Mouse (Mus musculus) CH12.LX (cell line): ENCODE results near the gene Tet2. TPM values are rescaled to one million over a fixed set of nuclear protein-coding genes. Genes with fewer than 3 reads are reported as not detected.
A peak's percentile ranks its signal among the peaks of the same experiment; 100 is the strongest.

Source experiments
- DNase-seq: peaks from one replicate; pipeline ENCODE4 v3.0.0-alpha.2; 2013; ENCODE audit errors: extremely low read depth
- H3K27ac ChIP-seq: 2 replicates; pipeline ENCODE4 v1.5.1; 2012; ENCODE audit warnings: low read depth, mild to moderate bottlenecking, control low read depth, moderate library complexity; ENCODE audit not compliant: insufficient read depth
- H3K27me3 ChIP-seq: replicated peaks from 2 replicates; pipeline ENCODE3; 2012; ENCODE audit warnings: inconsistent platforms
- H3K36me3 ChIP-seq, 2 experiments: replicated peaks in 1 of 2; 2 replicates each; pipeline versions ENCODE3 to v1.6.1; 2012; ENCODE audit warnings: inconsistent platforms in 1 of 2, low read length in 1 of 2, mild to moderate bottlenecking in 1 of 2, mixed read lengths in 1 of 2, moderate library complexity in 1 of 2; ENCODE audit not compliant: control insufficient read depth in 1 of 2, insufficient read depth in 1 of 2
- H3K4me1 ChIP-seq, 2 experiments: 2 replicates each; pipeline ENCODE4 v1.6.1; 2012; ENCODE audit warnings: inconsistent platforms in 1 of 2, moderate library complexity in 1 of 2; ENCODE audit not compliant: insufficient read depth in 2 of 2, control insufficient read depth in 1 of 2
- H3K4me2 ChIP-seq: 2 replicates; pipeline ENCODE4 v1.6.1; 2012; ENCODE audit warnings: low read depth, mild to moderate bottlenecking, control low read depth; ENCODE audit not compliant: poor library complexity, insufficient read depth, severe bottlenecking
- H3K4me3 ChIP-seq, 3 experiments: fragments of 150-350 bp in 1 of 3; sonication (generic) in 1 of 3; replicated peaks in 1 of 3; 2 replicates each; pipeline versions ENCODE3 to v1.5.1; 2011 to 2012; ENCODE audit warnings: low read depth in 2 of 3, low read length in 2 of 3, mild to moderate bottlenecking in 2 of 3, moderate library complexity in 2 of 3, control low read depth in 1 of 3, improper control_type of control experiment in 1 of 3, inconsistent platforms in 1 of 3, mixed read lengths in 1 of 3; ENCODE audit not compliant: poor library complexity in 1 of 3
- H3K79me2 ChIP-seq: replicated peaks from 2 replicates; pipeline ENCODE4 v1.6.1; 2012; ENCODE audit warnings: mild to moderate bottlenecking, moderate library complexity; ENCODE audit not compliant: control insufficient read depth, poor library complexity, insufficient read depth, severe bottlenecking; ENCODE audit errors: extremely low read depth
- H3K9ac ChIP-seq: 2 replicates; pipeline ENCODE4 v1.6.1; 2012; ENCODE audit warnings: low read depth, mild to moderate bottlenecking, control low read depth, moderate library complexity; ENCODE audit not compliant: insufficient read depth
- H3K9me3 ChIP-seq: replicated peaks from 2 replicates; pipeline ENCODE3; 2012; ENCODE audit warnings: low read length, inconsistent platforms, mixed read lengths
- CHD1 ChIP-seq: IDR thresholded peaks from 2 replicates; pipeline ENCODE4 v1.6.1; 2012; ENCODE audit warnings: low read depth, low read length, improper control_type of control experiment, inconsistent platforms
- CHD2 ChIP-seq: IDR thresholded peaks from 2 replicates; pipeline ENCODE4 v1.6.1; 2011; ENCODE audit warnings: low read length, improper control_type of control experiment
- CTCF ChIP-seq, 2 experiments: IDR thresholded peaks in 1 of 2; conservative IDR thresholded peaks in 1 of 2; 2 replicates each; pipeline ENCODE4 v1.5.1; 2011 to 2012; ENCODE audit warnings: low read depth in 2 of 2, low read length in 2 of 2, improper control_type of control experiment in 1 of 2, inconsistent platforms in 1 of 2, mild to moderate bottlenecking in 1 of 2, moderate library complexity in 1 of 2
- E2F4 ChIP-seq: IDR thresholded peaks from 2 replicates; pipeline ENCODE4 v1.6.1; 2011; ENCODE audit warnings: low read depth, low read length, improper control_type of control experiment; ENCODE audit not compliant: insufficient replicate concordance
- EP300 ChIP-seq: IDR thresholded peaks from 2 replicates; pipeline ENCODE4 v1.6.1; 2011; ENCODE audit warnings: low read length, improper control_type of control experiment
- JUND ChIP-seq: conservative IDR thresholded peaks from 2 replicates; pipeline ENCODE4 v1.6.1; 2011; ENCODE audit warnings: low read depth, low read length, improper control_type of control experiment
- MAX ChIP-seq: IDR thresholded peaks from 2 replicates; pipeline ENCODE4 v1.6.1; 2011; ENCODE audit warnings: low read length, improper control_type of control experiment
- MXI1 ChIP-seq: IDR thresholded peaks from 2 replicates; pipeline ENCODE4 v1.6.1; 2011; ENCODE audit warnings: mild to moderate bottlenecking, low read depth, low read length, improper control_type of control experiment
- NELFE ChIP-seq: IDR thresholded peaks from 2 replicates; pipeline ENCODE4 v1.6.1; 2011; ENCODE audit warnings: low read depth, low read length, improper control_type of control experiment
- POLR2A ChIP-seq: IDR thresholded peaks from 2 replicates; pipeline ENCODE4 v1.6.1; 2011; ENCODE audit warnings: low read depth, mild to moderate bottlenecking, improper control_type of control experiment, low read length
- POLR2AphosphoS2 ChIP-seq: IDR thresholded peaks from 2 replicates; pipeline ENCODE4 v1.6.1; 2011; ENCODE audit warnings: low read depth, low read length, improper control_type of control experiment
- RAD21 ChIP-seq: IDR thresholded peaks from 2 replicates; pipeline ENCODE4 v1.6.1; 2011; ENCODE audit warnings: low read depth, mild to moderate bottlenecking, low read length, improper control_type of control experiment, moderate library complexity
- RCOR1 ChIP-seq: conservative IDR thresholded peaks from 2 replicates; pipeline ENCODE4 v1.6.1; 2012; ENCODE audit warnings: low read depth, mild to moderate bottlenecking, inconsistent platforms, low read length, improper control_type of control experiment
- SMC3 ChIP-seq: IDR thresholded peaks from 2 replicates; pipeline ENCODE4 v1.6.1; 2011; ENCODE audit warnings: low read depth, low read length, improper control_type of control experiment
- TBP ChIP-seq: conservative IDR thresholded peaks from 2 replicates; pipeline ENCODE4 v1.6.1; 2011; ENCODE audit warnings: low read depth, low read length, improper control_type of control experiment
- TCF12 ChIP-seq: IDR thresholded peaks from 2 replicates; pipeline ENCODE4 v1.6.1; 2014; ENCODE audit warnings: low read depth, mild to moderate bottlenecking, inconsistent platforms, low read length, improper control_type of control experiment
- UBTF ChIP-seq: IDR thresholded peaks from 2 replicates; pipeline ENCODE4 v1.6.1; 2012; ENCODE audit warnings: low read depth, mild to moderate bottlenecking, inconsistent platforms, low read length, improper control_type of control experiment, moderate library complexity
- USF2 ChIP-seq: conservative IDR thresholded peaks from 2 replicates; pipeline ENCODE4 v1.6.1; 2011; ENCODE audit warnings: low read depth, low read length, improper control_type of control experiment
- dilution Hi-C: fragments of 300-500 bp; cut with MboI; formaldehyde crosslinking; loops from 2 replicates; pipeline ENCODE4 v1.14.3; 2020; ENCODE audit warnings: low sequenced_read_pairs; ENCODE audit not compliant: extremely low pct_unique_long_range_greater_than_20kb, extremely low pct_ligation_motif_present
- in situ Hi-C: fragments of 300-500 bp; cut with MboI; formaldehyde crosslinking; loops from 3 replicates; pipeline ENCODE4 v1.14.3; 2019; ENCODE audit warnings: low sequenced_read_pairs, low pct_ligation_motif_present, low pct_unique_long_range_greater_than_20kb, mixed read lengths
- polyA plus RNA-seq: library from polyadenylated mRNA; unstranded; fragments of >175 nt; gene quantifications from 2 replicates; pipeline ENCODE4 v1.2.1, GENCODE M21; 2012; ENCODE audit warnings: low read depth; ENCODE audit not compliant: insufficient read length
- total RNA-seq, 2 experiments: library from RNA; depleted of rRNA; stranded (reverse); fragments of 300-350 nt in 1 of 2; fragments of >200 nt in 1 of 2; gene quantifications; 2 replicates each; pipeline ENCODE4 v1.2.3; 2012 to 2014

Gene Tet2
- total and polyA plus RNA-seq, 3 experiments, result 38.5 to 78.5 (median 51.3) TPM

DNA sequence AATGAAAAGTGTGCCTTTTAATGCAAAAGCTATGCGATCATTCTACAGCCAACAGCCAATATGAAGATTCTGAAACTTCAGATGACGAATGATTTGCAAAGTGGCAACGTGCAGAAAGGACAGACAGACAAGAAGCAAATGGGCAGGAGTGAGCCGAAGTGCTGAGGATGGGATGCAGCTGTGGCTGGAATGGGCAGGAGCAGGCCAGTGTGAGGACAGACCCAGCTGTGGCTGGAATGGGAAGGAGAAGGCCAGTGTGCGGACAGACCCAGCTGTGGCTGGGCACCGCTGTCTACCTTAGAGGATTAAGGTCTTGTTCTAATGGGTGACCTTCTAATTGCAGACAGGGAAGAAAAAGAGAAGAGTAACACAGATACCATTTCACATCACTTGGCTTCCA is 9.3 kb downstream of the Tet2 start:
- Histone ChIP-seq H3K27me3 (no peaks in the 10 kb centered on the region), H3K4me1 (peaks cover 23 to 51% of the 10 kb centered on the region in 2 experiments), H3K9me3 (peaks cover 9% of the 10 kb centered on the region), H3K9ac (no peak overlapping the region), H3K79me2 (peaks cover 97% of the 10 kb centered on the region), H3K4me2 (no peak overlapping the region), H3K4me3 (no peak overlapping the region), H3K36me3 (peaks cover 37 to 77% of the 10 kb centered on the region in 2 experiments), H3K27ac (no peak overlapping the region)
- dilution Hi-C loops, result no loop called here
- in situ Hi-C loops, result no loop called here
- no peak for TF ChIP-seq SMC3
- no peak for TF ChIP-seq E2F4
- TF ChIP-seq MXI1, result no peak
- TF ChIP-seq USF2, result no peak
- no peak for TF ChIP-seq RAD21
- TF ChIP-seq CTCF (conservative IDR thresholded peaks at IDR 0.05 in 1 of 2, IDR thresholded peaks at IDR 0.05 in 1 of 2; ENCODE audit: low read depth in 2 of 2, low read length in 2 of 2), result no peak
- TF ChIP-seq MAX, result no peak
- no peak for TF ChIP-seq RCOR1
- no peak for TF ChIP-seq NELFE
- TF ChIP-seq EP300, result no peak
- TF ChIP-seq JUND, result no peak
- no peak for TF ChIP-seq TCF12
- TF ChIP-seq POLR2AphosphoS2, result no peak
- TF ChIP-seq CHD1, result no peak
- DNase-seq, result no peak

DNA sequence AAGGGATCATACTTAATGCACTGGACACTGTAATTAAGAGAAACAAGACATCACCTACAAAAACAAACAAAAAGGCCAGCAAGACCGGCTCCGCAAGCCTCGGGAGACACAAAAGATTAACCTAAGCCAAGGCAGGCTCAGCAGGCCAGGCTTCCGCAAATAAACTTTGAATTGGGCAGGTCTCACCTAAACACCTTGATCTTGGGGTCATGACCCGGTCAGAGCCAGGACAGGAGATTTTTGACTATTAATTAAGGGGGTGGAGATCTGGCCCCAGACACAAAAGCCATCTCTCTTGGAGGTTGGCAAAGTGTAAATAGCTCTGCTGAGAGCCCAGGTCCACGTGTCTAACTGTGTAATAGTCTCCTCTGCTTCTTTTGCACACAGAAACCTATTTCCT is 10.9 kb downstream of the Tet2 start:
- in situ Hi-C loops, result no loop called here
- H3K4me2 ChIP-seq, result no peak overlapping the region

More for the DNA sequence above, 10.9 kb downstream of the Tet2 start:
- peaks cover 17 to 45% of the 10 kb centered on the region in 2 experiments for H3K4me1 ChIP-seq
- H3K36me3 ChIP-seq, result peaks cover 37 to 71% of the 10 kb centered on the region in 2 experiments
- TF ChIP-seq UBTF (no peak), POLR2A (0 out of 2 replicates have a peak, but pooled peaks have one; percentile 2), CHD2 (no peak), TBP (no peak)
- no peaks in the 10 kb centered on the region for H3K27me3 ChIP-seq
- H3K27ac ChIP-seq, result no peak overlapping the region
- no peak overlapping the region for H3K9ac ChIP-seq
- no peak overlapping the region for H3K4me3 ChIP-seq
- no peak for DNase-seq
- dilution Hi-C loops, result no loop called here
- H3K79me2 ChIP-seq, result peaks cover 91% of the 10 kb centered on the region
- peaks cover 9% of the 10 kb centered on the region for H3K9me3 ChIP-seq
